Mouse (Mus musculus) MEL (cell line): ENCODE results near the gene Relb.

ENCODE experiments used
- CTCF ChIP-seq, 3 experiments: IDR thresholded peaks in 2 of 3; conservative IDR thresholded peaks in 1 of 3; 2 replicates each; pipeline ENCODE4 v1.5.1; 2011 to 2012; ENCODE audit warnings: low read length in 3 of 3, low read depth in 2 of 3, mild to moderate bottlenecking in 2 of 3, improper control_type of control experiment in 1 of 3, inconsistent platforms in 1 of 3, mixed read lengths in 1 of 3, moderate library complexity in 1 of 3; ENCODE audit not compliant: control insufficient read depth in 1 of 3, insufficient read depth in 1 of 3, poor library complexity in 1 of 3, severe bottlenecking in 1 of 3
- E2F4 ChIP-seq: IDR thresholded peaks from 2 replicates; pipeline ENCODE4 v1.6.1; 2011; ENCODE audit warnings: low read depth, low read length, improper control_type of control experiment, borderline replicate concordance
- EP300 ChIP-seq, 2 experiments: IDR thresholded peaks; 2 replicates each; pipeline ENCODE4 v1.6.1; 2011; ENCODE audit warnings: improper control_type of control experiment in 2 of 2, low read length in 2 of 2, low read depth in 1 of 2, mild to moderate bottlenecking in 1 of 2
- GATA1 ChIP-seq: IDR thresholded peaks from 2 replicates; pipeline ENCODE4 v1.6.1; 2011; ENCODE audit warnings: low read depth, low read length, improper control_type of control experiment
- KAT2A ChIP-seq: conservative IDR thresholded peaks from 2 replicates; pipeline ENCODE4 v1.6.1; 2012; ENCODE audit warnings: low read depth, low read length, improper control_type of control experiment, inconsistent platforms
- NRF1 ChIP-seq: IDR thresholded peaks from 2 replicates; pipeline ENCODE4 v1.6.1; 2014; ENCODE audit warnings: low read depth, mild to moderate bottlenecking, inconsistent platforms, low read length, improper control_type of control experiment, moderate library complexity; ENCODE audit not compliant: poor library complexity, insufficient read depth, severe bottlenecking
- POLR2A ChIP-seq, 2 experiments: IDR thresholded peaks; 2 replicates each; pipeline ENCODE4 v1.6.1; 2011 to 2012; ENCODE audit warnings: low read length in 2 of 2, mild to moderate bottlenecking in 2 of 2, control low read depth in 1 of 2, improper control_type of control experiment in 1 of 2, low read depth in 1 of 2, moderate library complexity in 1 of 2; ENCODE audit not compliant: control insufficient read depth in 1 of 2, insufficient read depth in 1 of 2, poor library complexity in 1 of 2
- POLR2AphosphoS5 ChIP-seq: IDR thresholded peaks from 2 replicates; pipeline ENCODE4 v1.6.1; 2012; ENCODE audit warnings: low read depth, borderline replicate concordance, mild to moderate bottlenecking, inconsistent platforms, low read length, moderate library complexity, mixed read lengths
- SIN3A ChIP-seq: IDR thresholded peaks from 2 replicates; pipeline ENCODE4 v1.6.1; 2012; ENCODE audit warnings: low read length, improper control_type of control experiment, inconsistent platforms
- USF2 ChIP-seq, 2 experiments: IDR thresholded peaks; 2 replicates each; pipeline ENCODE4 v1.6.1; 2011 to 2012; ENCODE audit warnings: improper control_type of control experiment in 2 of 2, low read length in 2 of 2, borderline replicate concordance in 1 of 2, inconsistent platforms in 1 of 2, low read depth in 1 of 2, mild to moderate bottlenecking in 1 of 2; ENCODE audit not compliant: insufficient read depth in 1 of 2

DNA sequence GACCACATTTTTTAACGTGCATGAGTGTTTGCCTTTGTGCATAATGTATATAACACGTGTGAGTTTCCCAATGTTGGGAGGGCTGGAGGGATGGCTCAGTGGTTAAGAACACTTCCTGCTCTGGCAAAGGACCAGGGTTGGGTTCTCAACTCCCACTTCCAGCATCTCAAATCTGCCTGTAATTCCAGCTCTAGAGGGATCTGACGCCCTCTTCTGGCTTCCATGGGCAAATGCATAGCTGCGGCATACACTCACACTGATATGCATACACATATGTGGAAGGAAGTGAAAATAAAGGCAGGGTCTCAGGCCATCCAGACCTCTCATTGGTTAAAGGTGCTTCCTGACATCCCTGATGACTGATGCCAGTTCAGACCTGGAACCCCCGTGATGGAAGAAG, 21.9 kb downstream of the Relb start:
- no peak for TF ChIP-seq E2F4
- peak in 1 of 3 experiments; percentile 22; a peak in 1 of 6 replicates for TF ChIP-seq CTCF (IDR thresholded peaks at IDR 0.05 in 2 of 3, conservative IDR thresholded peaks at IDR 0.05 in 1 of 3; ENCODE audit: control insufficient read depth in 1 of 3, insufficient read depth in 1 of 3, low read depth in 2 of 3, low read length in 3 of 3, poor library complexity in 1 of 3, severe bottlenecking in 1 of 3)
- no peak for TF ChIP-seq KAT2A
- no peak for TF ChIP-seq GATA1
- no peak for TF ChIP-seq USF2 (IDR thresholded peaks at IDR 0.05; ENCODE audit: borderline replicate concordance in 1 of 2, insufficient read depth in 1 of 2, low read depth in 1 of 2, low read length in 2 of 2)
- no peak for TF ChIP-seq NRF1
- TF ChIP-seq POLR2A (IDR thresholded peaks at IDR 0.05; ENCODE audit: control insufficient read depth in 1 of 2, insufficient read depth in 1 of 2, low read depth in 1 of 2, low read length in 2 of 2, poor library complexity in 1 of 2), result no peak
- no peak for TF ChIP-seq SIN3A
- no peak for TF ChIP-seq EP300 (IDR thresholded peaks at IDR 0.05; ENCODE audit: low read depth in 1 of 2, low read length in 2 of 2)
- no peak for TF ChIP-seq POLR2AphosphoS5
